Mouse (Mus musculus) midbrain, embryonic 15.5 days (tissue): ENCODE data around the gene Gm49366. TPM values are rescaled to one million over a fixed set of nuclear protein-coding genes. Genes with fewer than 3 reads are reported as not detected.
"Not testable (repeated sequence)": the region's sequence is repeated elsewhere in the genome, so short reads cannot be mapped to it uniquely, and the experiment has no call there.

Experiments used
- ATAC-seq: fragments of 200-750 bp; cut with Nextera tagmentation; replicated peaks from 2 replicates; pipeline ENCODE4 v1.8.0; 2017; ENCODE audit warnings: moderate TSS enrichment
- H3K27ac ChIP-seq: fragments of 300-500 bp; sonication (generic); 2 replicates; pipeline ENCODE4 v1.5.1; 2015; ENCODE audit warnings: mild to moderate bottlenecking, inconsistent platforms
- H3K27me3 ChIP-seq: fragments of 300-500 bp; sonication (generic); replicated peaks from 2 replicates; pipeline ENCODE4 v1.6.1; 2015; ENCODE audit warnings: inconsistent platforms
- H3K36me3 ChIP-seq: fragments of 300-500 bp; sonication (generic); replicated peaks from 2 replicates; pipeline ENCODE4 v1.6.1; 2015; ENCODE audit warnings: inconsistent platforms
- H3K4me1 ChIP-seq: fragments of 300-500 bp; sonication (generic); 2 replicates; pipeline ENCODE4 v1.6.1; 2015; ENCODE audit warnings: inconsistent platforms
- H3K4me2 ChIP-seq: fragments of 300-500 bp; sonication (generic); 2 replicates; pipeline ENCODE4 v1.6.1; 2015; ENCODE audit warnings: inconsistent platforms, mild to moderate bottlenecking, moderate library complexity
- H3K4me3 ChIP-seq: fragments of 300-500 bp; sonication (generic); 2 replicates; pipeline ENCODE4 v1.5.1; 2015; ENCODE audit warnings: mild to moderate bottlenecking, inconsistent platforms
- H3K9ac ChIP-seq: fragments of 300-500 bp; sonication (generic); 2 replicates; pipeline ENCODE4 v1.6.1; 2015; ENCODE audit warnings: mild to moderate bottlenecking, inconsistent platforms
- H3K9me3 ChIP-seq: fragments of 300-500 bp; sonication (generic); 2 replicates; pipeline ENCODE4 v1.6.1; 2016; ENCODE audit warnings: inconsistent platforms
- WGBS: fragments of 180-500 bp; shearing (Covaris S2); methylation state at CpG from one replicate; pipeline ENCODE4 v1.1.7; 2015; ENCODE audit warnings: mixed read lengths; 5-methylcytosine and 5-hydroxymethylcytosine counted together
- polyA plus RNA-seq: library from polyadenylated mRNA; unstranded; fragments of >200 nt; fragmentation: Nextera tagmentation; extraction: Ambion mirVana; gene quantifications from 2 replicates; pipeline ENCODE4 v1.2.1, GENCODE M21; 2015

The Gm49366 gene
- polyA plus RNA-seq, 1 experiment from 2014 or later, result not detected

DNA sequence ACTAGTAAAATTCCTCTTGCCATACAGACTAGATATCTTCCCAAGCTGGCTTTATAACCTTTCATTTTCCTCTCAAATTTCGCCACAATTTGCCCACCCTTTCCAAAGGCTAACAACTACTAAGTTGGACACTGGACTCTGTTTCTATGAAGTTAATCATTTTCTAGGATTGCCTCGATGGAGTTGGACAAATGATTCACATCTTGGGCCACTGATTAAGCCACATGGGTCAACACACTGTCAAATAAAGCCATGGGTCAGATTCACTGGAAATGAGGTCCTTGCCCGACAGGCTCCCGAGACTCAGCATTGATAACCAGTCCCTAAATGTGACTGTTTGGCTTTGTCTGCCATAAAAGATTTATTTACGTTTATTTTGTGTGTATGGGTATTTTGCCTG, 3.5 kb downstream of the Gm49366 start:
- H3K4me2 ChIP-seq, result no peak overlapping the region
- no peak overlapping the region for H3K9ac ChIP-seq
- no peaks in the 10 kb centered on the region for H3K36me3 ChIP-seq
- H3K9me3 ChIP-seq, result no peaks in the 10 kb centered on the region
- no peak for ATAC-seq
- 94% methylated on average over 5 of the region's 5 CpGs for WGBS
- H3K27me3 ChIP-seq, result 0 out of 2 replicates have a peak, but pooled peaks cover 4% of the 10 kb centered on the region
- no peaks in the 10 kb centered on the region for H3K4me1 ChIP-seq
- no peak overlapping the region for H3K27ac ChIP-seq
- no peak overlapping the region for H3K4me3 ChIP-seq

DNA sequence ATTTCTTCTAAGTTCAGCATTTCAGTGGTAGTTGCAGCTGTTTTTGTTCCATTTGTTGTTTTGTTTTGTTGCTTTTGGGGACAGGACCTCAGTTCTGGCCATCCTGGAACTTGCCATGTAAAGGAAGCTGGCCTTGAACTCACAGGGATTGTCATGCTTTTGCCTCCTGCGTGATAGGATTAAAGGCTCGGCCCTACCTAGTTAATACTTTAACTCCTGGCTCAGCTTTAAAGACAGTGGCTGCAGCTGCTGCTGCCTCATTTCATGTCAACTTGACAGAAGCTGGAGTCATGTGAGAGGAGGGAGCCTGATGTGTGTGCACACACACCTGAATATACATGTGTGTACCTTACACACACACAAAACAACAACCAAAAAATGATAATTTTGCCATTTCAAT, 5.3 kb downstream of the Gm49366 start:
- H3K36me3 ChIP-seq, result no peaks in the 10 kb centered on the region
- H3K9ac ChIP-seq, result no peak overlapping the region
- H3K27ac ChIP-seq, result no peak overlapping the region
- no peaks in the 10 kb centered on the region for H3K27me3 ChIP-seq
- no peak overlapping the region for H3K4me3 ChIP-seq
- H3K4me2 ChIP-seq, result no peak overlapping the region
- no peaks in the 10 kb centered on the region for H3K9me3 ChIP-seq
- H3K4me1 ChIP-seq, result no peaks in the 10 kb centered on the region
- WGBS, result 67% methylated on average over 2 of the region's 2 CpGs
- ATAC-seq, result no peak

- no peaks in the 10 kb centered on the region for H3K27me3 ChIP-seq
- H3K9ac ChIP-seq, result no peak overlapping the region
- H3K4me3 ChIP-seq, result no peak overlapping the region
- no peak overlapping the region for H3K4me2 ChIP-seq
- ATAC-seq, result no peak
- 98% methylated on average over 1 of the region's 1 CpGs for WGBS
- H3K4me1 ChIP-seq, result no peaks in the 10 kb centered on the region
- no peaks in the 10 kb centered on the region for H3K9me3 ChIP-seq
- H3K27ac ChIP-seq, result no peak overlapping the region
- H3K36me3 ChIP-seq, result no peaks in the 10 kb centered on the region
Measured at GRCm38 (mm10) chr12:84046906-84047305, 8.2 kb downstream of the Gm49366 start.

DNA sequence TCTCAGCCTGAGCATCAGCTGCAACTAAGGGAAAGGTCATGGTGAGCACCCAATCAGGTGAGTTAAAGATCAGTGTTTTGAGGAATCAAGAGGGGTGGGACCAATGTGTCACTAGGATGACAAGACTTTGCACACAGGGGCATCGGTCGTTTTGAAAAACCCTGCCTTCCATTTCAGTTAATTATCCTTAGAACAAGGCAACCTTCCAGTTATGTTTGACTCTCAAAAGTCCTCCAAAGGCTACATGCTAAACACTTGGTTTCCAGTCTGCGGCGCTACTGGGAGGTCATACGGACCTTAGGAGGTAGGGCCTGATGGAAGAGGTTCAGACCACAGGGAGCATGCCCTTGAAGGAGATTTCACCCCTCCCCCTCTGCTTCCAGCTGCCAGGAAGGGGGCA, 12.0 kb downstream of the Gm49366 start:
- H3K27ac ChIP-seq, H3K4me2 ChIP-seq, H3K9me3 ChIP-seq, H3K36me3 ChIP-seq, H3K27me3 ChIP-seq, H3K4me3 ChIP-seq, H3K4me1 ChIP-seq, H3K9ac ChIP-seq, ATAC-seq: not testable (repeated sequence)
- 87% methylated on average over 5 of the region's 5 CpGs for WGBS

GRCm38 (mm10) chr12:84051937-84052474, 13.3 kb downstream of the Gm49366 start, which contains the start of gene Acot3:
Gene Acot3, plus strand, starts transcription at chr12:84052144.
- Histone ChIP-seq H3K4me3 (peak within 1 kb of the TSS; percentile 50; the same call in 1 of the 2 replicates), H3K4me1 (peaks cover 5% of the 10 kb centered on the region), H3K9ac (no peak within 1 kb of the TSS), H3K27me3 (peaks cover 8% of the 10 kb centered on the region; the same call in 1 of the 2 replicates), H3K9me3 (no peaks in the 10 kb centered on the region), H3K27ac (no peak within 1 kb of the TSS), H3K4me2 (peak within 1 kb of the TSS; percentile 84), H3K36me3 (no peaks in the 10 kb centered on the region)
- ATAC-seq, result no peak
- WGBS, result 77% methylated on average over 5 of the region's 5 CpGs

DNA sequence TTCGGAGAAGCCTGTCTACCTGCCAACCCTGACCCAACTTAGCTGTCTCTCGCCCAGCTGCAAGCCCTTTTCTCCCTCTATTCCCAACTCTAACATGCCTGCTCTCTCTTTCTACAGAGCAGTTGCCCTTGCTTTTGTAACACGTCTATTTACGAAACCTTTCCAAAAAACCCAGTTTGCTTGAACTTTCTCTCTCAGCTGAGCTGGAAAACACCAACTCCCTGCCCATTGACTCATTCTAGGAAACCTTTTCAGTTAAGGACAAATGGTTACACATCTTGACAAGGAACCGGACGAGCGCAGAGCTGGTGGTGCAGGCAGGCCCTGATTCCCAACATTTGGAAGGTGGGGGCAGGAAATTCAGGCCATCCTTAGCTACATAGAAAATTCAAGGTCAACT, 13.9 kb downstream of the Gm49366 start:
- peaks cover 5% of the 10 kb centered on the region for H3K4me1 ChIP-seq
- peak overlapping the region; percentile 84; the same call in 1 of the 2 replicates for H3K4me2 ChIP-seq
- H3K9ac ChIP-seq, result no peak overlapping the region
- H3K9me3 ChIP-seq, result no peaks in the 10 kb centered on the region
- 87% methylated on average over 7 of the region's 7 CpGs for WGBS
- H3K4me3 ChIP-seq, result no peak overlapping the region
- ATAC-seq, result no peak
- no peak overlapping the region for H3K27ac ChIP-seq
- H3K36me3 ChIP-seq, result no peaks in the 10 kb centered on the region
- H3K27me3 ChIP-seq, result peaks cover 8% of the 10 kb centered on the region; the same call in 1 of the 2 replicates

DNA sequence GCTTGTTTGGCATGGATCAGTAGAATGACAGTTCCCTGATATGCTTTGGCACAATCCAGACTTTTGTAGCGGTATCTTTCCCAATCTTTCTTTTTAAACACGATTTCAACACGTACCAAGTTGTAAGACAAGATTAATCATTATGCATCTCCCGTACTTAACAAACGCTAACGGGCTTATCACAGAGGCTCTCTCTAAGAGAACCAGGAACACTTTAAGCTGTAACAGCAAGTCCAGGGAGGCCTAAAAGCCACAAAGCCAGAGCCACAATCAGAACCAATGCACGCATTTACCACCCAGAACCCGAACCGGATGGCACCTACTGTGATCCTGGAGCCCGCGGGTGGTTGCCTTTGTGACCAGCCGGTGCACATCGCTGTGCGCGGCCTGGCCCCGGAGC, 14.4 kb downstream of the Gm49366 start:
- Histone ChIP-seq H3K27ac (no peak overlapping the region), H3K4me3 (peak overlapping the region; percentile 50), H3K9me3 (no peaks in the 10 kb centered on the region), H3K9ac (peak overlapping the region; percentile 46), H3K36me3 (no peaks in the 10 kb centered on the region), H3K4me2 (peak overlapping the region; percentile 84), H3K27me3 (peaks cover 8% of the 10 kb centered on the region; the same call in 1 of the 2 replicates), H3K4me1 (peaks cover 5% of the 10 kb centered on the region)
- no peak for ATAC-seq
- 6% methylated on average over 16 of the region's 16 CpGs for WGBS

GRCm38 (mm10) chr12:84053679-84054391, 15.1 kb downstream of the Gm49366 start:
- Histone ChIP-seq H3K9me3 (no peaks in the 10 kb centered on the region), H3K4me2 (peak overlapping the region; percentile 84), H3K9ac (peak overlapping the region; percentile 46), H3K36me3 (no peaks in the 10 kb centered on the region), H3K4me3 (peak overlapping the region; percentile 50), H3K4me1 (peaks cover 5% of the 10 kb centered on the region), H3K27me3 (peaks cover 8% of the 10 kb centered on the region; the same call in 1 of the 2 replicates), H3K27ac (no peak overlapping the region)
- WGBS, result 2% methylated on average over 40 of the region's 46 CpGs
- no peak for ATAC-seq

- Histone ChIP-seq H3K4me1 (no peaks in the 10 kb centered on the region), H3K27me3 (no peaks in the 10 kb centered on the region), H3K9me3 (no peaks in the 10 kb centered on the region), H3K36me3 (no peaks in the 10 kb centered on the region), H3K9ac (no peak overlapping the region), H3K4me3 (no peak overlapping the region), H3K27ac (no peak overlapping the region), H3K4me2 (no peak overlapping the region)
- 35% methylated on average over 2 of the region's 2 CpGs for WGBS
- ATAC-seq, result no peak
Measured at GRCm38 (mm10) chr12:84060946-84061345, 22.2 kb downstream of the Gm49366 start.

DNA sequence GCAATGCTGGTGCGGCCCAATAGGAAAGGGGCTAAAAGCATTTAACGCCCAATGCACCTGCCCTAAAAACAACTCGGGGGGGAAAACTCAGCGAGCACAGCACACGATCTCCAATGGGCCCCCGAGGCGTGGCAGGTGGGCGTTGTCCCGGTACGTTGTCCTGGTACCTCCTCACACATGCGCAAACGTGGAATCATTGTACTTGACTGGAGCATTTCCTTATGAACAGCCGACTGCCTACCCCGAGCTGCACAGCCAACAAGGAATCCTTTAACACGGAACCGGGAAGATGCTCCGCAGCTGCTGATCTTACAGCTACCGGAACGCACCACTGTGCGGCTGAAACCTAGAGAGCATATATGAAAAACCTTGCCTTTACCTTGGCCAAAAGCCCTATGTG, 23.6 kb downstream of the Gm49366 start:
- Histone ChIP-seq H3K27me3 (no peaks in the 10 kb centered on the region), H3K9ac (no peak overlapping the region), H3K4me3 (no peak overlapping the region), H3K36me3 (no peaks in the 10 kb centered on the region), H3K4me1 (no peaks in the 10 kb centered on the region), H3K9me3 (no peaks in the 10 kb centered on the region), H3K27ac (no peak overlapping the region), H3K4me2 (no peak overlapping the region)
- ATAC-seq, result no peak
- 96% methylated on average over 20 of the region's 20 CpGs for WGBS

DNA sequence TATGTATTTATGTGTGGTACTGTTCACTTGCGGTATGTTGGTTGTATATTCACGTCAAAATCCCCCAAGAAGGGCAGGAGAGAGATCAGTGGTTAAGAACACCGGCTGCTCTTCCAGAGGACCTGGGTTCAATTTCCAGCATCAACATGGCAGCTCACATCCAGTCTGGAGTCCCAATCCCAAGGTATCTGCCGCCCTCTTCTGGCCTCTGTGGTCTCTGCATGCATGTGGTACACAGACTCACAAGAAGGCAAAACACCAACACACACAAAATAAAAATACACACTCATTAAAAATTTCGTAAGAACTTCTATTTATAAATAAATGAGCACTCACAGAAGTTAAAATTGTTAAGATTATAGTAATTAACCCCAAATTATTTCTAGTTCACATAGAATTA, 24.5 kb downstream of the Gm49366 start:
- no peaks in the 10 kb centered on the region for H3K4me1 ChIP-seq
- no peak overlapping the region for H3K9ac ChIP-seq
- no peak overlapping the region for H3K27ac ChIP-seq
- 70% methylated on average over 5 of the region's 5 CpGs for WGBS
- H3K9me3 ChIP-seq, result no peaks in the 10 kb centered on the region
- H3K4me2 ChIP-seq, result no peak overlapping the region
- H3K36me3 ChIP-seq, result no peaks in the 10 kb centered on the region
- no peak for ATAC-seq
- peaks cover 5% of the 10 kb centered on the region for H3K27me3 ChIP-seq
- no peak overlapping the region for H3K4me3 ChIP-seq

DNA sequence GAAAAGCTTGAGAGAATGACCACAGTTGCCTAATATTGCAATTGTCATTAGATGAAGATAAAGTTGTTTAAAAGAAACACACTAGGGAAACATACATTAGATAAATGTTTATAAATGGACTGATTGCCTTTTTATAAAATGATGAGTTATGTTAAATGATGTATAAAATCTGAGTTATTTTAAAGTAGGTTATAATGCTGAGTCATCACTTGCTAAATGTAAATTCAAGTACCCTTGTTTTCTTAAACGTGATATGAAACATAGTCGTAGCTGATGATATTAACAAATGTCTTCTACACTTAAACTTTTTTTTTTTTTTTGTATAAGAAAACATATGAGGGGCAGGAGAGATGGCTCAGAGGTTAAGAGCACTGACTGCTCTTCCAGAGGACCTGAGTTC, 25.1 kb downstream of the Gm49366 start:
- Histone ChIP-seq H3K4me3 (no peak overlapping the region), H3K36me3 (no peaks in the 10 kb centered on the region), H3K4me2 (no peak overlapping the region), H3K9me3 (no peaks in the 10 kb centered on the region), H3K9ac (no peak overlapping the region), H3K4me1 (no peaks in the 10 kb centered on the region), H3K27ac (no peak overlapping the region), H3K27me3 (peaks cover 11% of the 10 kb centered on the region)
- no peak for ATAC-seq
- WGBS, result 86% methylated on average over 2 of the region's 2 CpGs

GRCm38 (mm10) chr12:84064621-84065020, 25.9 kb downstream of the Gm49366 start:
- no peak for ATAC-seq
- Histone ChIP-seq H3K27me3 (peaks cover 17% of the 10 kb centered on the region), H3K9ac (no peak overlapping the region), H3K4me2 (no peak overlapping the region), H3K27ac (no peak overlapping the region), H3K4me3 (no peak overlapping the region), H3K9me3 (no peaks in the 10 kb centered on the region), H3K36me3 (no peaks in the 10 kb centered on the region), H3K4me1 (no peaks in the 10 kb centered on the region)
- WGBS, result 76% methylated on average over 8 of the region's 8 CpGs
